Mouse (Mus musculus) G1E (cell line): Measurements from ENCODE around the gene Tbx21.

Experiments used
- CTCF ChIP-seq: IDR thresholded peaks from 2 replicates; pipeline ENCODE4 v1.5.1; 2012; ENCODE audit warnings: low read depth, low read length, inconsistent platforms, mixed read lengths
- GATA1 ChIP-seq: IDR thresholded peaks from 2 replicates; pipeline ENCODE4 v1.6.1; 2012; ENCODE audit warnings: borderline replicate concordance, low read length, inconsistent platforms, mixed read lengths
- GATA2 ChIP-seq: IDR thresholded peaks from 2 replicates; pipeline ENCODE4 v1.6.1; 2012; ENCODE audit warnings: low read depth, low read length, inconsistent platforms, borderline replicate concordance
- POLR2AphosphoS5 ChIP-seq: IDR thresholded peaks from 2 replicates; pipeline ENCODE4 v1.6.1; 2012; ENCODE audit warnings: low read depth, low read length, inconsistent platforms; ENCODE audit not compliant: insufficient replicate concordance
- TAL1 ChIP-seq: conservative IDR thresholded peaks from 2 replicates; pipeline ENCODE4 v1.6.1; 2012; ENCODE audit warnings: low read depth, low read length, inconsistent platforms, mixed read lengths

DNA sequence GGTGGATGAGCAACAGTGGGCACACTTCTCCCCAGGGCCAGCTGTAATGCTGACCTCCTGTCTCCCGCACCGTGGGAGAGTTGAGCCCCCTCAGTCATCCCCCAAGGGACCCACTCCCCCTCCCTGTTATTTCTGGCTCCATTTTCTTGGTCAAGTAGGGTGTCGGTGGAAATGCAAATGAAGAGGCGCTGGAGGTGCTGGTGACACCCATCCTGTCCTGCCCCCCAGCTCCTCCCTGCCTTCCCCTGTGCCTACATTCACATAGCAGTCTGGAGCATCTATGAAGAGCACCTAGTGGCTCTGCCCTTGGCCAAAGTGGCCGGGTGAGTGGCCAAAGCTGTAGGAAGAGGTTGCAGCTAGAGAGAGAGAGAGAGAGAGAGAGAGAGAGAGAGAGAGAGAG lies 18.1 kb upstream of the Tbx21 start:
- TF ChIP-seq CTCF (no peak), GATA1 (no peak), POLR2AphosphoS5 (no peak), TAL1 (no peak), GATA2 (no peak)
